11 mouse cellular contexts compared by ENCODE assay signal in genomic region chr6:52179690-52180089, GRCm38 (mm10). TPM values are rescaled to one million over a fixed set of nuclear protein-coding genes. Genes with fewer than 3 reads are reported as not detected.
DNase-seq lines count a peak whose midpoint lies in the region; ATAC-seq and TF ChIP-seq lines count a peak whose summit lies in the region.
"Had no signal": no experiment of that assay in that cellular context is flagged by ENCODE, and none has a peak within 500 bp of the region (broad histone marks: within the 10 kb centered on the region; RNA-seq: fewer than 3 reads in every experiment).

No protein-coding gene starts in this region.

- peak overlapping the region; percentile 88 for H3K9ac ChIP-seq in kidney, embryonic 14.5 days (ENCODE audit: low read depth, low read length)
- peak overlapping the region; percentile 99 for H3K9ac ChIP-seq in hindbrain, embryonic 14.5 days
- H3K9ac ChIP-seq in limb, embryonic 11.5 days (ENCODE audit: low read length) = no peak overlapping the region
- H3K9ac ChIP-seq in midbrain, embryonic 16.5 days (ENCODE audit: low read depth, low read length) = no peak overlapping the region
- H3K9ac ChIP-seq: embryonic facial prominence, embryonic 15.5 days had no signal

- H3K4me2 ChIP-seq in kidney, embryonic 14.5 days (replicated peaks; ENCODE audit: low read depth, low read length) = peak overlapping the region; percentile 67
- peak overlapping the region; percentile 81 for H3K4me2 ChIP-seq in hindbrain, embryonic 14.5 days (replicated peaks)
- peak overlapping the region; percentile 8; the same call in 1 of the 2 replicates for H3K4me2 ChIP-seq in limb, embryonic 11.5 days (ENCODE audit: low read depth, severe bottlenecking)
- H3K4me2 ChIP-seq in midbrain, embryonic 16.5 days (ENCODE audit: low read length) = no peak overlapping the region
- H3K4me2 ChIP-seq: embryonic facial prominence, embryonic 15.5 days; midbrain, embryonic 11.5 days had no signal

- peak overlapping the region; percentile 71 for H3K4me3 ChIP-seq in kidney, embryonic 14.5 days (ENCODE audit: low read length)
- peak overlapping the region; percentile 71 for H3K4me3 ChIP-seq in hindbrain, embryonic 14.5 days (replicated peaks; ENCODE audit: low read length)
- 0 out of 2 replicates have a peak overlapping the region, but pooled peaks have one; percentile 5 for H3K4me3 ChIP-seq in limb, embryonic 11.5 days (ENCODE audit: low read depth, low read length)
- H3K4me3 ChIP-seq in small intestine, adult 2 months (ENCODE audit: low read depth, low read length) = peak overlapping the region; percentile 48
- H3K4me3 ChIP-seq in midbrain, embryonic 16.5 days (ENCODE audit: low read depth, low read length) = no peak overlapping the region
- H3K4me3 ChIP-seq: embryonic facial prominence, embryonic 15.5 days had no signal

- H3K9me3 ChIP-seq in kidney, embryonic 14.5 days (ENCODE audit: control insufficient read depth, low read length) = no peaks in the 10 kb centered on the region
- H3K9me3 ChIP-seq in hindbrain, embryonic 14.5 days (ENCODE audit: control insufficient read depth, low read length) = no peaks in the 10 kb centered on the region
- no peaks in the 10 kb centered on the region for H3K9me3 ChIP-seq in limb, embryonic 11.5 days (ENCODE audit: control insufficient read depth, low read length)
- no peaks in the 10 kb centered on the region for H3K9me3 ChIP-seq in midbrain, embryonic 16.5 days (replicated peaks; ENCODE audit: control insufficient read depth, low read length, poor library complexity, severe bottlenecking)
- H3K9me3 ChIP-seq: embryonic facial prominence, embryonic 15.5 days had no signal

- no peak for TF ChIP-seq POLR2A in small intestine, adult 2 months (IDR thresholded peaks at IDR 0.05; ENCODE audit: low read depth, low read length)

- peak overlapping the region; percentile 89 for H3K27ac ChIP-seq in kidney, embryonic 14.5 days (ENCODE audit: low read depth, low read length)
- H3K27ac ChIP-seq in hindbrain, embryonic 14.5 days = peak overlapping the region; percentile 100
- H3K27ac ChIP-seq in limb, embryonic 11.5 days (replicated peaks; ENCODE audit: low read depth, low read length) = no peak overlapping the region; the same call in 1 of the 2 replicates
- peak overlapping the region; percentile 69 for H3K27ac ChIP-seq in small intestine, adult 2 months (ENCODE audit: insufficient read depth, low read depth, low read length)
- H3K27ac ChIP-seq in midbrain, embryonic 16.5 days (ENCODE audit: low read length) = no peak overlapping the region
- H3K27ac ChIP-seq: embryonic facial prominence, embryonic 15.5 days had no signal

- H3K4me1 ChIP-seq in kidney, embryonic 14.5 days (ENCODE audit: control insufficient read depth, insufficient read depth, low read length) = peaks cover 69% of the 10 kb centered on the region
- peaks cover 16% of the 10 kb centered on the region for H3K4me1 ChIP-seq in hindbrain, embryonic 14.5 days (replicated peaks; ENCODE audit: control insufficient read depth, insufficient read depth, low read length)
- peaks cover 75% of the 10 kb centered on the region for H3K4me1 ChIP-seq in limb, embryonic 11.5 days (ENCODE audit: control insufficient read depth, insufficient read depth, low read length)
- H3K4me1 ChIP-seq in small intestine, adult 2 months (ENCODE audit: control insufficient read depth, insufficient read depth, insufficient read length, low read length) = peaks cover 11% of the 10 kb centered on the region
- H3K4me1 ChIP-seq in midbrain, embryonic 16.5 days (ENCODE audit: control insufficient read depth, insufficient read depth, low read length) = peaks cover 2% of the 10 kb centered on the region; the same call in 1 of the 2 replicates
- H3K4me1 ChIP-seq: embryonic facial prominence, embryonic 15.5 days had no signal

- no peak for TF ChIP-seq CTCF in small intestine, adult 2 months (IDR thresholded peaks at IDR 0.05; ENCODE audit: extremely low read depth, insufficient read length, insufficient replicate concordance, low read depth, low read length)

- no peaks in the 10 kb centered on the region for H3K27me3 ChIP-seq in kidney, embryonic 14.5 days (ENCODE audit: control insufficient read depth, insufficient read depth, low read length)
- H3K27me3 ChIP-seq in hindbrain, embryonic 14.5 days (ENCODE audit: control insufficient read depth, insufficient read depth, low read length) = peaks cover 78% of the 10 kb centered on the region
- H3K27me3 ChIP-seq in limb, embryonic 11.5 days (ENCODE audit: control insufficient read depth, insufficient read depth, low read length) = peaks cover 11% of the 10 kb centered on the region
- peaks cover 31% of the 10 kb centered on the region for H3K27me3 ChIP-seq in small intestine, adult 2 months (ENCODE audit: control insufficient read depth, insufficient read depth, low read length)
- H3K27me3 ChIP-seq in midbrain, embryonic 16.5 days (ENCODE audit: control insufficient read depth, insufficient read depth, low read depth, low read length) = peaks cover 87% of the 10 kb centered on the region

- no peak for ATAC-seq in kidney, embryonic 14.5 days (ENCODE audit: low FRiP score, low TSS enrichment)
- ATAC-seq in hindbrain, embryonic 14.5 days (ENCODE audit: low FRiP score) = no peak
- ATAC-seq in limb, embryonic 11.5 days (ENCODE audit: insufficient number of reproducible peaks, low FRiP score, low TSS enrichment, low read depth) = no peak
- ATAC-seq in midbrain, embryonic 16.5 days = no peak

- H3K36me3 ChIP-seq in kidney, embryonic 14.5 days (ENCODE audit: control insufficient read depth, insufficient read depth, low read length) = peaks cover 12% of the 10 kb centered on the region; the same call in 1 of the 2 replicates
- no peaks in the 10 kb centered on the region for H3K36me3 ChIP-seq in hindbrain, embryonic 14.5 days (replicated peaks; ENCODE audit: control insufficient read depth, insufficient read depth)
- H3K36me3 ChIP-seq in limb, embryonic 11.5 days (ENCODE audit: control insufficient read depth, insufficient read depth, low read length) = no peaks in the 10 kb centered on the region
- H3K36me3 ChIP-seq in small intestine, adult 2 months (ENCODE audit: control insufficient read depth, insufficient read depth, low read length) = no peaks in the 10 kb centered on the region
- H3K36me3 ChIP-seq in midbrain, embryonic 16.5 days (ENCODE audit: control insufficient read depth, insufficient read depth, low read length) = no peaks in the 10 kb centered on the region
- H3K36me3 ChIP-seq: embryonic facial prominence, embryonic 15.5 days had no signal

- no peak for DNase-seq in kidney, adult 8-10 months
- no peak for DNase-seq in hindbrain, embryonic 14.5 days (ENCODE audit: low spot score)
- DNase-seq in limb, embryonic 11.5 days (ENCODE audit: low spot score) = peak; percentile 22
- no peak for DNase-seq in retina, postnatal 1 day
- DNase-seq: adrenal gland, postnatal 36 days; gastrocnemius, postnatal 14 days had no signal

- 5% methylated on average over 10 of the region's 10 CpGs for WGBS in kidney, embryonic 14.5 days
- WGBS in hindbrain, embryonic 14.5 days = under 1% methylated on average over 10 of the region's 10 CpGs
- 4% methylated on average over 10 of the region's 10 CpGs for WGBS in limb, embryonic 11.5 days
- 61% methylated on average over 10 of the region's 10 CpGs for WGBS in small intestine, adult 2 months
- WGBS in midbrain, embryonic 16.5 days = 0% methylated on average over 10 of the region's 10 CpGs

RNA-seq across cellular contexts. Expression of gene 5730596B20Rik, which starts 2.4 kb away (rescaled TPM):
- polyA plus RNA-seq in kidney, embryonic 14.5 days (2014; fragmentation: Nextera tagmentation; extraction: Ambion mirVana) = 2.7 and 2.9 TPM in 2 replicates
- 4.1 and 5.0 TPM in 2 replicates for polyA plus RNA-seq in hindbrain, embryonic 14.5 days (2014; fragmentation: Nextera tagmentation; extraction: Ambion mirVana)
- polyA plus RNA-seq in limb, embryonic 11.5 days (2014; fragmentation: Nextera tagmentation; extraction: Ambion mirVana) = 0.99 and 1.4 TPM in 2 replicates
- 0.10 TPM in 1 of 2 replicates, not detected in the other for polyA plus RNA-seq in small intestine, adult 2 months (2012; rRNA removed)
- polyA plus RNA-seq in midbrain, embryonic 16.5 days (2015; fragmentation: Nextera tagmentation; extraction: Ambion mirVana) = not detected in 2 replicates
- polyA plus RNA-seq: embryonic facial prominence, embryonic 15.5 days; midbrain, embryonic 11.5 days had no signal

RNA-seq across cellular contexts. Expression of gene Hoxa4, which starts 11.9 kb away (rescaled TPM):
- polyA plus RNA-seq in kidney, embryonic 14.5 days (2014; fragmentation: Nextera tagmentation; extraction: Ambion mirVana) = 3.1 and 3.6 TPM in 2 replicates
- 19.7 and 22.5 TPM in 2 replicates for polyA plus RNA-seq in hindbrain, embryonic 14.5 days (2014; fragmentation: Nextera tagmentation; extraction: Ambion mirVana)
- polyA plus RNA-seq in limb, embryonic 11.5 days (2014; fragmentation: Nextera tagmentation; extraction: Ambion mirVana) = 1.0 and 1.3 TPM in 2 replicates
- polyA plus RNA-seq in small intestine, adult 2 months (2012; rRNA removed) = 2.3 and 2.4 TPM in 2 replicates
- polyA plus RNA-seq in midbrain, embryonic 16.5 days (2015; fragmentation: Nextera tagmentation; extraction: Ambion mirVana) = not detected in 2 replicates
- polyA plus RNA-seq: midbrain, embryonic 11.5 days had no signal

RNA-seq across cellular contexts. Expression of gene Hoxa2, which starts 15.1 kb away (rescaled TPM):
- polyA plus RNA-seq in kidney, embryonic 14.5 days (2014; fragmentation: Nextera tagmentation; extraction: Ambion mirVana) = 4.7 and 5.5 TPM in 2 replicates
- 27.6 and 35.1 TPM in 2 replicates for polyA plus RNA-seq in hindbrain, embryonic 14.5 days (2014; fragmentation: Nextera tagmentation; extraction: Ambion mirVana)
- polyA plus RNA-seq in limb, embryonic 11.5 days (2014; fragmentation: Nextera tagmentation; extraction: Ambion mirVana) = 2.8 and 3.0 TPM in 2 replicates
- polyA plus RNA-seq in small intestine, adult 2 months (2012; rRNA removed) = 0.83 and 1.0 TPM in 2 replicates
- polyA plus RNA-seq in midbrain, embryonic 16.5 days (2015; fragmentation: Nextera tagmentation; extraction: Ambion mirVana) = 0.10 and 0.22 TPM in 2 replicates

RNA-seq across cellular contexts. Expression of gene Hoxa1, which starts 21.6 kb away (rescaled TPM):
- polyA plus RNA-seq in kidney, embryonic 14.5 days (2014; fragmentation: Nextera tagmentation; extraction: Ambion mirVana) = 0.64 and 1.0 TPM in 2 replicates
- polyA plus RNA-seq in hindbrain, embryonic 14.5 days (2014; fragmentation: Nextera tagmentation; extraction: Ambion mirVana) = 2.6 and 3.0 TPM in 2 replicates
- polyA plus RNA-seq in limb, embryonic 11.5 days (2014; fragmentation: Nextera tagmentation; extraction: Ambion mirVana) = 0.99 and 1.1 TPM in 2 replicates
- polyA plus RNA-seq in small intestine, adult 2 months (2012; rRNA removed) = 0.11 and 0.28 TPM in 2 replicates
- 0.20 TPM in 1 of 2 replicates, not detected in the other for polyA plus RNA-seq in midbrain, embryonic 16.5 days (2015; fragmentation: Nextera tagmentation; extraction: Ambion mirVana)

RNA-seq across cellular contexts. Expression of gene Hoxa5, which starts 24.7 kb away (rescaled TPM):
- polyA plus RNA-seq in kidney, embryonic 14.5 days (2014; fragmentation: Nextera tagmentation; extraction: Ambion mirVana) = 15.7 and 16.6 TPM in 2 replicates
- polyA plus RNA-seq in hindbrain, embryonic 14.5 days (2014; fragmentation: Nextera tagmentation; extraction: Ambion mirVana) = 175 and 180 TPM in 2 replicates
- 11.0 and 11.3 TPM in 2 replicates for polyA plus RNA-seq in limb, embryonic 11.5 days (2014; fragmentation: Nextera tagmentation; extraction: Ambion mirVana)
- 3.5 and 4.7 TPM in 2 replicates for polyA plus RNA-seq in small intestine, adult 2 months (2012; rRNA removed)
- 0.21 TPM in 1 of 2 replicates, not detected in the other for polyA plus RNA-seq in midbrain, embryonic 16.5 days (2015; fragmentation: Nextera tagmentation; extraction: Ambion mirVana)
- polyA plus RNA-seq: midbrain, embryonic 11.5 days had no signal

Comparison
In these comparisons a context has a peak if more than half of its experiments do, and no peak if none do; other contexts are left out.
1. H3K27ac ChIP-seq: peak in kidney, embryonic 14.5 days (single experiment), hindbrain, embryonic 14.5 days (single experiment) and small intestine, adult 2 months (single experiment); none in limb, embryonic 11.5 days (single experiment) and midbrain, embryonic 16.5 days (single experiment).
2. H3K9ac ChIP-seq: peak in kidney, embryonic 14.5 days (single experiment) and hindbrain, embryonic 14.5 days (single experiment); none in limb, embryonic 11.5 days (single experiment) and midbrain, embryonic 16.5 days (single experiment).